Mouse (Mus musculus): Measurements from ENCODE around the gene Sncg. TPM values are rescaled to one million over a fixed set of nuclear protein-coding genes. Genes with fewer than 3 reads are reported as not detected.

Sncg gene
- polyA plus RNA-seq, 2 experiments: 0.17 TPM; not detected in 1

DNA sequence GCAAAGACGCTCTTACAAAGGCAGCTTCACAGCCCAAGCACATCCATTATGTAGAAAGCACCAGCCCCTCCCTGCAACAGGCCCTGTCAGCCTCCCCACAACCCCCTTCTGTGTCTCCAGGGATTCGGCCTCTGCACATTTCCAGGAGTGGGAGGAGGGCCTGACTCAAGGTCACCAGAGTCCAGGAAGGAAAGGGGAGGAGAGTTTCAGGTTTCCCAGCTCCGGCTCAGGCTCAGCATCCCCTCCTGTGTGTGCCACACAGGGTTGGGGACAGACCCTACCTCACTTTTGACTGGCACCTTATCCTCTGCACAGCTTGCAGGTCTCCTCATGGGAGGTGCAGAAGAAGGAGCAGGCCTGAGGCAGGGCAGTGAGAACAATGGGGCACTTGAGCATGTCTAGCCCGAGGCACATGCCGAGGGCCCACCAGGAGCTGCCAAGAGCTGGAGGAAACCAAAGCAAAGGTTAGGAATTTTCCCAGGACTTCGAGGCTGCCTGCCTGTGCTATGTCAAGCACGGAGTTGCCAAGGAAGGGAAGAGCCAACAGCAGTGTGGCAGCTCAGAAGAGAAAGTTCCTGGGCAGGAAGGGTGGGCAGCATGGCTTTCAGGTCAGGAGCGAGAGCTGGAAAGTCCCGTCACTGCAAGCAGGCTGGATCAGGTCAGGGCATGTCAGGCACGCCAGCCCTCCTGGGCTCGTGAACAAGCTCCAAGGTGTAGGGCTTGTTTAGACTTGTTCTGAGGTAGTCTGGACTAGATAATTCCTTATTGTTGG lies 4.2 kb upstream of the Sncg start:
- no peaks in the 10 kb centered on the region for H3K36me3 ChIP-seq (replicated peaks; ENCODE audit: control insufficient read depth, insufficient read depth, low read depth)
- no peak overlapping the region for H3K4me3 ChIP-seq (ENCODE audit: insufficient read depth in 1 of 2, low read depth in 2 of 2, low read length in 2 of 2)
- ATAC-seq (ENCODE audit: insufficient read depth) (no peak), DNase-seq (ENCODE audit: low read depth in 3 of 3, low spot score in 3 of 3) (no peak)
- TF ChIP-seq CTCF (IDR thresholded peaks at IDR 0.05; ENCODE audit: low read depth): no peak
- TF ChIP-seq EP300 (IDR thresholded peaks at IDR 0.05; ENCODE audit: low read depth): no peak
- H3K9ac ChIP-seq (replicated peaks): no peak overlapping the region
- WGBS (ENCODE audit: insufficient replicate concordance): 51% methylated on average over 11 of the region's 11 CpGs
- H3K4me2 ChIP-seq (ENCODE audit: low read depth): no peak overlapping the region
- no peaks in the 10 kb centered on the region for H3K9me3 ChIP-seq (ENCODE audit: control insufficient read depth, low read length)
- no peak overlapping the region for H3K27ac ChIP-seq
- no peaks in the 10 kb centered on the region for H3K27me3 ChIP-seq (ENCODE audit: control insufficient read depth, insufficient read depth, low read length)
- H3K4me1 ChIP-seq (replicated peaks; ENCODE audit: control insufficient read depth in 2 of 2, insufficient read depth in 2 of 2, low read length in 1 of 2): no peaks in the 10 kb centered on the region

DNA sequence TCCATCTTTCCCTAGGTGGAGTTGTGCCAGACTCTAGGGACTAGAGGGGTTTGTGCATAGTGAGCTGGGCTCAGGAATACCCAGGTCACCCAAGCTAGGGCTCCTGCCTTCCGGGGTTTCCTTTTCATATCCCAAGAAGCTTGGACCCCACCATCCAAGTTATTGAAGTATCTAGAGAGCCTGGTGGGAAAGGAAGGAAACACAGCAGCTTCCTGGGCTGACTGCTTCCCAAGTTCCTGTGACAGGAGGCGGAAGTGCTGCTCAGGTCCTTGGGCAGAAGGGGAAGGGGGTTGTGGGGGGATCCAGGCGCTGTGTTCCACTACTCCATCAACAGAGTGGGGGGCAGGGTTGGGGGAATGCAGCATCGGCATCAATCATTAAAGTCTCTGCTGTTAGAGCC lies 2.5 kb upstream of the Sncg start:
- TF ChIP-seq EP300 (IDR thresholded peaks at IDR 0.05; ENCODE audit: low read depth) (no peak), CTCF (IDR thresholded peaks at IDR 0.05; ENCODE audit: low read depth) (no peak)
- Histone ChIP-seq H3K4me2 (ENCODE audit: low read depth) (no peak overlapping the region), H3K36me3 (replicated peaks; ENCODE audit: control insufficient read depth, insufficient read depth, low read depth) (no peaks in the 10 kb centered on the region), H3K27ac (no peak overlapping the region), H3K9ac (replicated peaks) (no peak overlapping the region), H3K9me3 (ENCODE audit: control insufficient read depth, low read length) (no peaks in the 10 kb centered on the region), H3K4me3 (ENCODE audit: insufficient read depth in 1 of 2, low read depth in 2 of 2, low read length in 2 of 2) (no peak overlapping the region), H3K4me1 (replicated peaks; ENCODE audit: control insufficient read depth in 2 of 2, insufficient read depth in 2 of 2, low read length in 1 of 2) (no peaks in the 10 kb centered on the region), H3K27me3 (ENCODE audit: control insufficient read depth, insufficient read depth, low read length) (no peaks in the 10 kb centered on the region)
- ATAC-seq (ENCODE audit: insufficient read depth) (no peak), DNase-seq (ENCODE audit: low read depth in 3 of 3, low spot score in 3 of 3) (no peak)
- WGBS (ENCODE audit: insufficient replicate concordance): 47% methylated on average over 4 of the region's 4 CpGs

DNA sequence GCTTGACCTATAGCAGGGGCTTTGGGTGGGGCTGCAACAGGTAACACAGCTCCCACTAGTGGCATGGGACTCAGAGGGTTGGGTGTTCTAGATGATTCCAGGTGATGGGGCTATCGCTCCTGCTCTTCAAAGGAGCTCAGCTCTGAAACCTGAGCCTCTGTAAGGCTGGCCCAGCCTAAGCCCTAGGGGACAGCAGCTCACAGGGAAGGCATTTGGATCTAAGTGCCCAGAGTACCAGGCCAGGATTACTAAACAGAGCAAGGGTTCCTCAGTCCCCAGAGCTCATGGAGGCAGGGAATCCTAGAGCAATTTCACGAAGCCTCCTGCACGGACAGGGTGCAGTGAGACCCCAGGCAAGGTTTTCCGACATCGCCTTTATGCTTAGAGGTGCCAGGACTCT lies 1.4 kb upstream of the Sncg start:
- ATAC-seq (ENCODE audit: insufficient read depth): no peak
- H3K9me3 ChIP-seq (ENCODE audit: control insufficient read depth, low read length): no peaks in the 10 kb centered on the region
- TF ChIP-seq EP300 (IDR thresholded peaks at IDR 0.05; ENCODE audit: low read depth): no peak
- no peak for TF ChIP-seq CTCF (IDR thresholded peaks at IDR 0.05; ENCODE audit: low read depth)
- peak overlapping the region in 1 of 2 experiments; percentile 4; a peak in 2 of 4 replicates for H3K4me3 ChIP-seq (ENCODE audit: insufficient read depth in 1 of 2, low read depth in 2 of 2, low read length in 2 of 2)
- no peak overlapping the region for H3K4me2 ChIP-seq (ENCODE audit: low read depth)
- no peaks in the 10 kb centered on the region for H3K27me3 ChIP-seq (ENCODE audit: control insufficient read depth, insufficient read depth, low read length)
- no peak overlapping the region for H3K9ac ChIP-seq (replicated peaks)
- no peaks in the 10 kb centered on the region for H3K4me1 ChIP-seq (replicated peaks; ENCODE audit: control insufficient read depth in 2 of 2, insufficient read depth in 2 of 2, low read length in 1 of 2)
- H3K36me3 ChIP-seq (replicated peaks; ENCODE audit: control insufficient read depth, insufficient read depth, low read depth): no peaks in the 10 kb centered on the region
- DNase-seq (ENCODE audit: low read depth in 3 of 3, low spot score in 3 of 3): no peak
- 67% methylated on average over 5 of the region's 5 CpGs for WGBS (ENCODE audit: insufficient replicate concordance)
- H3K27ac ChIP-seq: no peak overlapping the region

DNA sequence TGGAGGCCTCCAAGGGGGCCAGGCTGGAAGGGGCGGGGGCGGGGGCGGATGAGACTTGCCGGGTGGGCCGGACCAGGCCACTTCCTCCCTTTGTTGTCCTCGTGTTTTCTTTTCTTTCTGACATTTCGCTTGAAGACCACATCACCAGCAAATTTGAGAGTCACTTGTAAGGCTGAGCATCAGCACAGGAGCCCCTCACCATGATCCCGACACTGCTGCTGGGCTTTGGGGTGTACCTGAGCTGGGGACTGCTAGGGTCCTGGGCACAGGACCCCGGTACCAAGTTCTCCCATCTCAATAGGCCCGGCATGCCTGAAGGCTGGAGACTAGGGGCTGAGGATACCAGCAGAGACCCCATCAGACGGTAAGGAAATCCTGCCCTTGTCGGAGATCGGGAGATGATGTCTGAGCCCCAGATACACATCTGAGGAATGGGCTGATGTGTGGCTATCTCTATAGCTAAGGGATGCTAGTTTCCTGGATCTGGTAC lies 871 bp upstream of the Sncg start, which contains the start of gene Mmrn2:
Mmrn2 (plus strand) TSS at position 51 of the 490 bp plus-strand sequence.
- TF ChIP-seq CTCF (IDR thresholded peaks at IDR 0.05; ENCODE audit: low read depth): no peak
- no peak within 1 kb of the TSS for H3K4me2 ChIP-seq (ENCODE audit: low read depth)
- H3K4me1 ChIP-seq (replicated peaks; ENCODE audit: control insufficient read depth in 2 of 2, insufficient read depth in 2 of 2, low read length in 1 of 2): no peaks in the 10 kb centered on the region
- DNase-seq (ENCODE audit: low read depth in 3 of 3, low spot score in 3 of 3): no peak
- H3K27ac ChIP-seq: no peak within 1 kb of the TSS
- 32% methylated on average over 13 of the region's 13 CpGs for WGBS (ENCODE audit: insufficient replicate concordance)
- H3K9me3 ChIP-seq (ENCODE audit: control insufficient read depth, low read length): no peaks in the 10 kb centered on the region
- no peak for ATAC-seq (ENCODE audit: insufficient read depth)
- no peaks in the 10 kb centered on the region for H3K36me3 ChIP-seq (replicated peaks; ENCODE audit: control insufficient read depth, insufficient read depth, low read depth)
- H3K27me3 ChIP-seq (ENCODE audit: control insufficient read depth, insufficient read depth, low read length): no peaks in the 10 kb centered on the region
- no peak within 1 kb of the TSS for H3K9ac ChIP-seq (replicated peaks)
- H3K4me3 ChIP-seq (ENCODE audit: insufficient read depth in 1 of 2, low read depth in 2 of 2, low read length in 2 of 2): peak within 1 kb of the TSS in 1 of 2 experiments; percentile 4; a peak in 2 of 4 replicates

DNA sequence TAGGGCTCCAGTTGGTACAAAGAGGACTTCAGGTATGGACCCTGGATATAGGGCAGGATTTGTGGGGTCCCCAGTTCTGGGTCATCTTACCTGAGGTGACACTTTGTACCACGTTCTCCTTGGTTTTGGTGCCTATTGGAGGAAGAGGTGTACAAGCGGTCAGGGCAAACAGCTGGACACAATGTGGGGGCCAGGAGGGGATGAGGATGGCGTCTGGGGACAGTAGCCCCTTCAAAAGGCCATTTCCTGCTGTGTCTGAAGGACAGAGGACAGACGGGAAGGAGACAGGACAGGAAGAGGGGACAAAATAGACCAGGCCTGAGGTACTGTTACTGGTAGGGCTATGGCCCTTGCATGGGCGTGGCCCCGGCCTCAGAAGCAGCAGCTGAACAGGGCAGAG lies 1.0 kb downstream of the Sncg start:
- Histone ChIP-seq H3K9ac (replicated peaks) (no peak overlapping the region), H3K27ac (no peak overlapping the region), H3K4me1 (replicated peaks; ENCODE audit: control insufficient read depth in 2 of 2, insufficient read depth in 2 of 2, low read length in 1 of 2) (no peaks in the 10 kb centered on the region), H3K9me3 (ENCODE audit: control insufficient read depth, low read length) (no peaks in the 10 kb centered on the region), H3K27me3 (ENCODE audit: control insufficient read depth, insufficient read depth, low read length) (no peaks in the 10 kb centered on the region), H3K4me2 (ENCODE audit: low read depth) (no peak overlapping the region), H3K4me3 (ENCODE audit: insufficient read depth in 1 of 2, low read depth in 2 of 2, low read length in 2 of 2) (no peak overlapping the region), H3K36me3 (replicated peaks; ENCODE audit: control insufficient read depth, insufficient read depth, low read depth) (no peaks in the 10 kb centered on the region)
- WGBS (ENCODE audit: insufficient replicate concordance): 50% methylated on average over 6 of the region's 6 CpGs
- DNase-seq (ENCODE audit: low read depth in 3 of 3, low spot score in 3 of 3) (no peak), ATAC-seq (ENCODE audit: insufficient read depth) (no peak)
- no peak for TF ChIP-seq CTCF (IDR thresholded peaks at IDR 0.05; ENCODE audit: low read depth)
- TF ChIP-seq EP300 (IDR thresholded peaks at IDR 0.05; ENCODE audit: low read depth): no peak
